Mouse (Mus musculus): ENCODE measurements around the gene Mgat2.

DNA sequence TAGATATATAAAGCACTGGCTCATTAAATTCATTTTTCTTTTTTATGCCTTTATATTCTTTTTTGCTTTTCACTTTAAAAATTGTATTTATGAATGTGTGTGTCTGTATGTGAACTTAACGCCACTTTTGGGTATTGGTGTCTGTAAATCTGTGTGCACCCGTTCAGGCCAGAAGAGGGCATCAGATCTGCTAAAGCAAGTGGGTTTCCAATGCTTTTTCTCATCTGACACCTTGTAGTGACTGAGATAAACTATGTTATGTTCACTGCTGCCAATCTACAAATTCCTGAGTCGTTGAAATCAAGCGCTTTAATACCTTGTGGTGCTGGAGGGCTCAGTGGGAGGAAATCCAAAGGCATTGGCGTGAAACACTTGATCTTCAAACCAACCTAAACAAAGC, 27.1 kb downstream of the Mgat2 start:
- peak; percentile 71 for TF ChIP-seq CTCF (IDR thresholded peaks at IDR 0.05; ENCODE audit: low read depth)
- TF ChIP-seq EP300 (optimal IDR thresholded peaks at IDR 0.05), result no peak
